Mouse (Mus musculus) ZHBTc4 (cell line): ENCODE data around the gene Mgrn1.

Source experiments
- DNase-seq: peaks from one replicate; pipeline ENCODE4 v3.0.0-alpha.2; 2011; ENCODE audit warnings: low read depth, low spot score

Gene Mgrn1

DNA sequence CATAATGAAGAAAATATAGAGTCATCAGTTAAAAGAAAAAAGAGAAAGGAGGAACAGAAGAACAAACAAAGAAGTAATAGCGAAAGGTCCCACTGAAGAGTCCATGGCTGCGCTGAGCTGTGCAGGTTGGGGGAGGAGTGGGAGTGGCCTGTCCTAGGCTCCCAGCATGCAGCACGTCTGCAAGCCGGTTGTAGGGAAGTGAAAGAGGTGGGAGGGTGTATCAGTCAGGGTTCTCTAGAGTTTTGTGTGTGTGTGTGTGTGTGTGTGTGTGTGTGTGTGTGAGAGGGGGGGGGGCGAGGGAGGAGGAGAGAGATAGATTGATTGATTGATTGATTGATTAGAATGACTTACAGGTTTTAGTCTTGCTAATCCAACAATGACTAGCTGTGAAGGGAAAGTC is 21.9 kb downstream of the Mgrn1 start:
- DNase-seq = peak; percentile 73

DNA sequence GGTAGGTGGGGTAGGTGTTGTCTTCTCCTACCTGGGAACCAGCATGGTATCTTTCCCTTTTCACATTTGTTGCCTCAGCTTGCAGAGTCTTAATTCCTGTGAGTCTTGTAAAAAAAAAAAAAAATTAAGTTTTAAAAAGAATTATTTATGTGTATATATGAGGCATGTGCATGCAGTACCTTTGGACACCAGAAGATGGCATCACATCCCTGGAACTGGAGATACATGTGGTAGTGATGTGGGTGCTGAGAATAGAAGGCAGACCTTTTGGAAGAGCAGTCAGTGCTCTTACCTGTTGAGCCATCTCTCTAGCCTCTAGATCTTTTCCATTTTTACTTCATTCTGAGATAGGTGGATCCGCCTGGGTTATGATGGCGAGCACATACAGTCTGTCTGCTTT is 23.7 kb downstream of the Mgrn1 start:
- DNase-seq = peak; percentile 68

DNA sequence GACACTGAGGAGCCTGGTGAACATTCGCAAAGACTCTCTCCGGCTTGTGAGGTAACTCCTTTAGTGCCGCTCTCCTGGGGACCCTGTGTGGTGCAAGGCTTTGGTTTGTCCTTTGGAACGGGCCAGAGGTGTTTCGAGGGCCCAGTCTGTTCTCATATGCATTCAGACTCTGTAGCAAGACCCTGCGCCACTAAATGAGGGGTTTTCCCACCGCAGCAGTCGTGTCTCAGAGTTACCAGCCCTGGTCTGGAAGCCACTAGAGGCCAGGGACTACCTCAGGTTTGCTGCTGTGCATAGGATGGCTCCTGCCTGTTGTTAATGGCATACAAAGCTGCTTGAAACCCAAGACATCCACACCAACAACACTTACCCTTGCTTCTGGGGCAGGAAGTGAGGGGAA is 24.7 kb downstream of the Mgrn1 start:
- DNase-seq = no peak

DNA sequence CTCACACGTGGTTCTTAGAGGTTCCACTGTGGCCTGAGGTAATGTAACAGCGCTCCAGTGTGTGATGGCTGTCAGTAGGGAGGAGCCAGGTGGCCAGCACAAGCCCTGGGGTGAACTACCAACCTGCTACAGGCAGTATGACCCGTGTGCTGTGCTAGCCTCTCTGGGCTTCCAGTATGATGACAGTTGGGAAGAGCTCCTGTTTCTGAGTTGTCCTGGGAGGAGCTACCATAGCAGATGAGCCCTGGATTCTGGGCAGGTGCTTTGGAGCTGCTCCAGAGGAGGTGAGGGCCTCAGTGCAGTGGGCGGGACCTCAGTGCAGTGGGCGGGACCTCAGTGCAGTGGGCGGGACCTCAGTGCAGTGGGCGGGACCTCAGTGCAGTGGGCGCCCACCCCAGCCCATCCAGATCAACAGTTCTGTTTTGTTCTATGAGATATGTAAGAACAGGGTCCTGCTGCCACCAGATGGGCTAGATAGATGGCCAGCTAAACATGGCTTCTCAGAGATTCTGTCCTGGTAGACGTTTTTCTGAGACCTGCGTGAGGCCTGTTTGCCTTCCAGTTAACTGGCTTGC is 26.1 kb downstream of the Mgrn1 start:
- DNase-seq = peak; percentile 49

DNA sequence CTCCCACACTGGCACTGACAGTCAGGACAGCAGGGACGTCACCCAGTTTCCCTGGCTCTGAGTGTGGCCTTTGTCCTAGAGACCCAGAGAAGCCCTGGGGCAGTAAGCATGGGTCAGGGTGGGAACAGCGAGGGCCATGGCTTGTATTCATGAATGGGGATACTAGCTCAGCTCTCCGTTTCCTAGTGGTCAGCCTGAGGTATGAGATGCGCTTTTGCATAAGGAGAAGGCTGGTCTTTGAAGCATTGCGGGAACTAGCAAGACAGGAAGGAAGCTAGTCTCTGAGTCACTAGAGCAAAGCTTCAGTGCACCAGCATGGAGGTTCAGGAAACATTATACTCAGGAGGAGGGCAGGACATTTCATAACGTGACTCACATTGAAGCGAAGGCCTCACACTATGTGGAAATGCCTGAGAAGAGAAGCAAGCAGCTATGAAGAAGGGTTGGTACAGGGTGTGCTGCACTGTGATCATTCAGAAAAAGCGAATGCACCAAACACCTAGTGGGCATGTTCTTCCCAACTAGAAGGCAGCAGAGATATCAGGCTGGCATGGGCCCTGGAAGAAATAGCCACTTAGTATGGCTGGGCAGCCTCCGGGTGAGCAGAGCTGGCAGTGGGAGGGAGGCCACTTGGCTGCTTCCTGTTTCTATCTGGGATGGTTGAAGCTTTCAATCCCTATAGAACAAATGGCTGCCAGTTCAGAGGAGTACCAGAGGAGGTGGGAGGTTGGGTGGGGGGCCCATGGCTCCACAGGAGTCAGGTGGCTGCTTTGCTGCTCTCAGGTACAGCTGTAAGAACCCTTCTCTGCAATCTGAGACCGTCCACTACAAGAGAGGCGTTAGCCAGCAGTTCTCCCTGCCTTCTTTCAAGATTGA is 27.1 kb downstream of the Mgrn1 start:
- DNase-seq = no peak

DNA sequence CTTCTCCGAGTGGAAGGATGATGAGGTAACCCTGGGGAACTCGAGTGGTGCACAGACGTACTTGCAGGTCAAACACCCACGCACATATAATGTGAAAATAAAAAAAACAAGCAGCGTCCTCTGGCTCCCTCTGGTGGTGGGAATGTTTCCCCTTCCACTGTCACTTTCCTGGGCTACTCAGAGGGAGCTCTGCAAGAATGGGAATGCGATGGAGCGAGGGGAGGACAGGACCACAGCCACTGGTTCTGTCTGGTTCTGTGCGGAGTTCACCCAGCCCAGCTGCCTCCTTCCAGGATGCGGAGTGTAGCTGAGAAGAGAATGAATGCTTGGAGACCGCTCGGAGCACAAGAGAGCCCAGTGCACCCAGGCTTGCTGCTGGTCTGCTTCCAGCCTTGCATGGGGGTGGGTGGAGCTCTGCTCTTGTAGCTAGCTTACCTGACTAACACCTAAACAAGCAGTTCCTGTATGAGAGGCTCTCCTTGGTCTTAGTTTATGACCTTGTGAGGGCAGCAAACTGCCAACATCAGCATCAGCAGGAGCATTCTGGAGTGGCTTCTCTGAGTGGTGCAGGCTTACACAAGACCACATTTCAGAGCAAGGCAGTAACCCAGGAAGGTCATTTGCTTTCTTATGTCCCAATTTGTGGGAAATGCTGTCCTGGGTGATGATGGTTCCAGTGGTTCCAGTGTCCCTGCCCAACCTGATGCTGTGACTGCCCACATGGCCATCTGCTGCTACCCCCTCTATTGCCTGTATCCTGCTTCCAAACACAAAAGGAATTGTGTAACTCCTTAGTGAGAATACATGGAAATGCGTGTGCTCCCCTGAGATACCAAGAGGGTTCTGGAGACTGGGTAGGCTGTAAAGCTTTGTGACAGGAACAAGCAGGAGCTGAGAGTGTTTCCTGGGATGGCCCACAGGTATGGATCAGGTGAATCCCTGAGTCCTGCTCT is 28.0 kb downstream of the Mgrn1 start:
- peak; percentile 95 for DNase-seq

DNA sequence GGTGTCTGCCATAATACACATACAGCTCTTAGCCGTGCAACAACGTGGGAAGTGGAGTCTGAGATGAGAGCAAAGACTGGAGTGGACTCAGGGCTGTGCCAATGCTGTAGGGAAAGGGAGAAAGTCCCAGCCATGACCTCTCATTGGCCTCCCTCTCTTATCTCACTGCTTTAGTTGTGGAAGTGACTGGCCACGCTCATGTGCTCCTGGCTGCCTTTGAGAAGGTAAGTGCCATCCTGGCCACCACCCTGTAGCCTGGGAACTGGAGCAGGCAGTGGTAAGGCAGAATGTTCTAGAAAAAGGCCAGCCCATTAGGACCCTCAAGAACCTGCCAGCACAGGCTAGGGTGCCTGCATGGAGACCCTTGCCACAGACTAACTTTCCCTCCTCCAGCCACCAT is 29.9 kb downstream of the Mgrn1 start:
- no peak for DNase-seq

DNA sequence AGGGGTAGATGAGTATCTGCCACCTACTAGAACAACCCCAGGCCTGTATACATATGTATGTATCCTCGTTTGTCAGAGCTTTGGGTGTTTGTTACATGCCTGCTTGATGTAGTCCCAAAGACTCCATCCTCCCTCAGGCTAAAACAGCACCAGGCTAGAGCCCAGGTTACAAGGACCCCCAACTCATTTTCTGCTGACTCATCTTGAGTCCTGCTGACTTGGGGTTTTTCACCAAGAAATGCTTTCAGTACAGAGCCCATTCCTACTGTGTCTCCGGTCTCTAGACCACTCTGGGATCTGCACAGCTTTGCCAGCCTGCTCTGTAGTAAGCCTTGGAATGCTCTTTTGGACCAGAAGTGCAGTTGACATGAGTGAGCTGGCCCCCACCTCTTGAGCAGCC is 30.6 kb downstream of the Mgrn1 start:
- DNase-seq = no peak

DNA sequence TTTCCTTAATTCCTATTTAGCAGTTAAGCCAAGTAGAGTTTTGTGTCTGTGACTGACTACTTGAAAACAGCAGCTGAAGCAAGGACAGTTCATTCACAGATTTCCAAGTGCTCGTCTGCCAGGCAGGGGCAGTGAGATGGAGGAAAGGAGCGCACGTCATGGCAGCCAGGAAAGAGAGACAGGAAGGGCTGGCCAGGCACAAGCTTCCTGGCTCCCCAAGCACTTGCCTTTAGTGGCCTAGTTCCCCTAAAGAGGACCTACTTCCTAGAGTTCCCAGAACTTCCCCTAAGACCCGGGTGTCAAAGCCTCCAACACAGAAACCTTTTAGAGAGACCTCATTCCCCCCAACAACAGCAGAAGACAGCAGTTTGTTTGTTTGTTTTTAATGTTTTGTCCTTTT is 34.5 kb downstream of the Mgrn1 start:
- no peak for DNase-seq

DNA sequence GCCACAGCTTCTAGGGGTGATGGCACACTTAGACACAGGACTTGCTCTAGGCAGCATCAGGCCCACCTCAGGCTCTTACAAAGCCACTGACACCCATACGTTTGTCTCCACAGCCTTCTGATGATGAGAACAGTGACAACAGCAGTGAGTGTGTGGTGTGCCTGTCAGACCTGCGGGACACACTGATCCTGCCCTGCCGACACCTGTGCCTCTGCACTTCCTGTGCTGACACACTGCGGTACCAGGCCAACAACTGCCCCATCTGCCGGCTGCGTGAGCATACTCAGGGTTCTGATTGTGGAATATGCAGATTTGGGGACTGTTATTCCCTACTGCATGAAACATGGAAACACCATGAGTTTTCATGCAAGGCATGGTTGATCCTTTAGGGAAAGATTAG is 36.4 kb downstream of the Mgrn1 start:
- DNase-seq = no peak

DNA sequence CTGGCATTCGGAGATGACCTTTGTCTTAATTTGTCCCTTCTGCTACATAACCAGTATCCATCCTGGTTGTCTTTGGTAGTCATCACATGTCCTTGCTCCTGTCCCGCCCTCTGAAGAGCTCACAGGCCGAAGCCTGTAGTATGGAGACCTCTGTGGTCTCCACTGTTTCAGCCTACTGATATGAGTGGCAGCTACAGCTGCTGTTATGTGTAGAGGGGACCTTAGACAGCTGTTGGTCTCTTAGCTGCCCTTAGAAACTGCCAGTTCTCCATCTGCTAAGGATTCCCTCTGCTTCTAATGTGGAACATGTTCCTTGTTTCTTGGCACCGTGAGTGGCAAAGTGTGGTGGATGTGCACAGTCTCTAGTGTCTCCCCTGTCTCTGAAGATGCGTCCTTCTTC is 37.9 kb downstream of the Mgrn1 start:
- no peak for DNase-seq

DNA sequence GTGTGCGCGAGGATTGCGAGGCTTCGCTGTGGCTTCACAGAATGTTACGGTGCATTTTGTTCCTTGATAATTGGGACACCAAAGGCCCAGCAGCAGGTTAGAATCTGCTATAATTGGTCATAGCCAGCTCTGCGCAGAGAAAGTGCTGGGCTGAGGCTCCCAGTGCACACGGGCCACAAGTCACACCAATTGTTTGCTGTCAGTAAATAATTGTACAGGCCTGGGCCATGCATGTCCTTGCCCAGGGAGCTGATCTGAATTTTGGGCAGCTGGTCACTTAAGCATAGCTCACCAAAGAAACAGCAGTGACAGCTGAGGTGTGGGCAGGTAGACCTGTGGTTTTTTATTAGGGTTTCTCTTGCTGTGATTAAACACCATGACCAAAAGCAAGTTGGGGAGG is 41.9 kb downstream of the Mgrn1 start:
- DNase-seq = no peak

DNA sequence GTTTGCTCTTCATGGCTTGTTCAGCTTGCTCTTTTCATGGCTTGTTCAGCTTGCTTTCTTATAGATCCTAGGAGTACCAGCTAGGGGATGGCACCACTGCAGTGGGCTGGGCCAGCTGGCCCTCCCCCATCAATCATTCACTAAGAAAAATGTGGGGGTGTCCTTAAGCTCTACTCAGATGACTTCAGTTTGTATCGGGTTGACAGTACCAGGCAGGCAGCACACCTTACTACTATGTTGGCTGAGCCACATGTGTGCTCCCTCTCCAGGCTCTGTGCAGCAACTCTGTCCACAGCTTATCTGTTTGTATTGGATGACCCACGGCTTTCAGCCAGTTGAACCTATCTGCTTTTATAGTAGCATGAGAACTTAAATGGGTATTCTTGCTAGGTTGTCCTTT is 42.4 kb downstream of the Mgrn1 start:
- no peak for DNase-seq

DNA sequence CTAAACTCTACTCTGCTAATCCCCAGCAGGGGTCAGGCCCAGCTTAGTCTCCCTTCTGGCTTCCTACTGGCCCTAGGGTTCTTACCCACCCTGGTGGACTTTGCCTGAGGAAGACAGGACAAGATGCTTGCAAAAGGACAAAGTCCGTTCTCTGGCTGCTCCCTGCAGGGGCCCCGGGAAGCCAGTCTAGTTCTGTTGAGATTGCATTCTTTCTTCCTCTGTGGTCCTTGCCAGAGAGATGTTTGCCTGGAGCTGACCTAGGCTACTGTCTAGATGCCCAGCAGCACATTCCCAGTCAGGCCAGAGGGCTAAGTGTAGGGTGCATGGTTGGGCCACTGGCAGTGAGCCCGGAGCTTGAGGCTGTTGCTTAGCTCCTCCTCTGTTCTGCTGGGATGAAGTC is 46.4 kb downstream of the Mgrn1 start:
- no peak for DNase-seq

DNA sequence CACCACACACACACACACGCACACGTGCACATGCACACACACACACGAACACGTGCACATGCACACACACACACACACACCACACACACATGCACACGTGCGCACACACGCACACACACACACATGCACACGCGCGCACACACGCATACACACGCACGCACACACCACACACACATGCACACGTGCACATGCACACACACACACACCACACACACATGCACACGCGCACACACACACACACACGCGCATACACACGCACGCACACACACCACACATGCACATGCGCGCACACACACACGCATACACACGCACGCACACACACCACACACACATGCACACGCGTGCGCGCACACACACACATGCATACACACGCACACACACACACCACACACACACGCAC is 49.4 kb downstream of the Mgrn1 start:
- DNase-seq = no peak

DNA sequence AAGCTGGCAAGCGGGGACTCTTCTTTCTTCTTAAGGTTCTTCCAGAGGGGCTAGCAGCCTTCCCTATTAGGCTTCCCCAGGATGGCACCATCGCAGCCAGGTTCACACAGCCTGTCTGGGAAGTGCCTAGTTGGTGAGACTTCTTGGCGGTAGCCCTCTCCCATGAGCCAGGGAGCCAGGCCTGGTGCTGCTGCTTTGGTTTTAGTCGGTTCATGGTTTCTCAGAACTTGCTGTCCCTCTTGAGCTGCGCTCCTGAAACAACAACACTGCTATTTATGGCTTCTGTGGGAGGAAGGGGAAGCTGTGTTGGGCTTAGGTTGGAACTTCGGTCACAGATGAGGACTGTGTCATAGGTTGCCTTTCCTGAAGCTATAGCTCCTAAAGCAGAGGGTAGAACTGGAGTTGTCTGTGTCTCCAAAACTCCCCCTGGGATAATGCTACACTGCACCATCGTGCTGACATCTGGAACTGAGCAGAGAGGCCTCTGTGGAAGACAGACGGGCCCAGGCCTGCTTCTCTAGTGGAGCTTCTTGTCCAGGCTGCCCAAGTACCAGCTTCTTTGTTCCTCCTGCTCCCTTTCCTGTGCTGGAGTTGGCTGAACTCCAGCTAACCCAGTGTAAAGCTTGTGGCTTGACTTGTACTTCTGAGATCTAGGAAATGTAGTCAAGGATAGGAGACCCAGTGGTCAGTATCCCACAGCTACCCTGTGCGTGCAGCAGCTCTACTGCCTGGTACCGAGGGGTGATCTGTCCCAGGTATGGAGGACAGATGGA is 50.1 kb downstream of the Mgrn1 start:
- DNase-seq = no peak

DNA sequence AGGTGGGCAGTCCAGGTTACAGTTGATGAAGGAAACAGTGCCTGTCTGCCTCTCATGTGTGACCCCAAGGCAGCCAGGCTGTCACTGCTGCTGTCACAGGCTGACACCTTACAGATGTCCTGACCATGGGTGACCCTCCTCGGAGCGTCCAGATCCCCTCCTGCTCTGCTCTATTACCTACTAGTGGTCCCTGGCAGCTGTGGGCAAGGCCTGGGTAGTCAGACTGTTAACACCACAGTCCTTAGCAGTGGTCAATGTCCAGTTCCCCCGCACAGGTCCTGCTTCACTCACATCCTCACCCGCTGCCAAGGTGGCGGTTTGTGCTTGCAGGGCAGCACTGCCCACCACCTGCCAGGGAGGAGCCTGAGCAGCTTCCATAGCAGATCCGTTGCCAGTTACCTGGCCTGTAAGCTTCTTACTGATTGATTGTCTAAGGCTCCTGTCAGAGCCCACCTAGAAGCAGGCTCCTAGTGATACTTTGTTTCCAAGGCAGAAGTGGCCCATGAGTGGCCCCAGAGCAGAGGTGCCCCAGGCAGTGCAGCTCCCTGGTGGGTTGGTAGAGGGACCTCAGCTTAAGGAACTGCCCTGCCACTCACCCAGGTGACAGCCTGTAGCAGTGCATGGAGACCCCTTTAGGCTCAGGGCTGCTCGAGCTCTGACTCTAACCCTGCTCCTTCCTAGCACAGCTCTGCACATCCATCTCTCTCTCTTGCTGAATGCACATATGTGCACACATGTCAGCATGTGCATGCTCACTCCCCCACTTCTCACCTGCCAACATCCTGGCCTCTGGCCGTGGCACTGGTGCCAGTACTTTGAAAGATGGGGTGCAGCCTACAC is 51.5 kb downstream of the Mgrn1 start:
- DNase-seq = no peak

DNA sequence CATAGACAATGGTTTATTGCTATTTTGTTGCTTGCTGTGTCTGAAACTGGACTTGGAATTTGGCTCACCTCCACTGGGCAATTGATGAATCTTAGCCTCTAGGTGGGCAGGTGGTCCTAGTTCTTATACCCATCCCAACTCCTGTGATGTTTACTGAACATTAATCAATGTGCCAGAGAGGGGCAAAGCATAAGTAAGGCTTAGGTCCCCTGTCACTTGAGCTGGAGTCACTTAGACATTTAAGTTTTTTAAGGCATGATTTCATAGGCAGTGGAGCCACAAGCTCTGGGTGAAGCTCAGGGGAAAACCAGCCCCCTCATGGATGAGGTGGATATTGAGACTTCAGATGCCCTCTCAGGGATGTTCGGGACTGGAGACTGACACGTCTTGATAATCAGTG is 52.4 kb downstream of the Mgrn1 start, which contains the start of gene Nudt16l1:
Gene Nudt16l1, plus strand, starts transcription at position 301 of the 400 bp plus-strand sequence.
- no peak for DNase-seq

DNA sequence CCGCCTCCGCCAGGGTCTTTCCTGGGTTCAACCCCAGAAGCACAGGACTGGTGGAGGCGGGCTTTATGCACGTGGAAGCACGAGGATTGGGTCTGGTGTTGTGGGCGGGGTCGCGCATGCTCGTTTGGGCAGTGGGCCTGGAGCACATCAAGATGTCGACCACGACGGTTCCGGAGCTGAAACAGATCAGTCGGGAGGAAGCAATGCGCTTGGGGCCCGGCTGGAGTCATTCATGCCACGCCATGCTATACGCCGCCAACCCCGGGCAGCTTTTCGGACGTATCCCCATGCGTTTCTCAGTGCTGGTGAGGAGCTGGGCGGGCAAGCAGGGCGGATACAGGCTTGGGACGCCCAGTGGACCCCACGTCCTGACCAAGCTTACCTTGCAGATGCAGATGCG is 52.9 kb downstream of the Mgrn1 start:
- DNase-seq = peak; percentile 98

DNA sequence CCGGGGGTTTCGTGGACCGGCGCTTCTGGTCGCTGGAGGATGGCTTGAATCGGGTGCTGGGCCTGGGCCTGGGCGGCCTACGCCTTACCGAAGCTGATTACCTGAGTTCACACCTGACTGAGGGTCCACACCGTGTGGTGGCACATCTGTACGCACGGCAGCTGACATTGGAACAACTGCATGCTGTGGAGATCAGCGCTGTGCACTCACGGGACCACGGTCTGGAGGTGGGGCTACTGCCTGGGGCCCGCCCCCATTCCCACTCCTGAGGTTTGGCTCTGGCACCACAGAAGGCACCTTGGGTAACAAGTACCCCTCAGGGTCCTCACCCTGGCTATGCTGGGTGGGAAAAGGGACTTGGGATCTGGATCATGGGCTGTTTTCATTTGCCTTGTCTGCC is 53.4 kb downstream of the Mgrn1 start:
- peak; percentile 83 for DNase-seq
